Mouse (Mus musculus): Measurements from ENCODE around the gene Cyp2s1. TPM values are rescaled to one million over a fixed set of nuclear protein-coding genes. Genes with fewer than 3 reads are reported as not detected.

The Cyp2s1 gene
- polyA plus RNA-seq (2015; fragmentation: Nextera tagmentation; extraction: Ambion mirVana) = 33.2 and 35.9 TPM in 2 replicates

DNA sequence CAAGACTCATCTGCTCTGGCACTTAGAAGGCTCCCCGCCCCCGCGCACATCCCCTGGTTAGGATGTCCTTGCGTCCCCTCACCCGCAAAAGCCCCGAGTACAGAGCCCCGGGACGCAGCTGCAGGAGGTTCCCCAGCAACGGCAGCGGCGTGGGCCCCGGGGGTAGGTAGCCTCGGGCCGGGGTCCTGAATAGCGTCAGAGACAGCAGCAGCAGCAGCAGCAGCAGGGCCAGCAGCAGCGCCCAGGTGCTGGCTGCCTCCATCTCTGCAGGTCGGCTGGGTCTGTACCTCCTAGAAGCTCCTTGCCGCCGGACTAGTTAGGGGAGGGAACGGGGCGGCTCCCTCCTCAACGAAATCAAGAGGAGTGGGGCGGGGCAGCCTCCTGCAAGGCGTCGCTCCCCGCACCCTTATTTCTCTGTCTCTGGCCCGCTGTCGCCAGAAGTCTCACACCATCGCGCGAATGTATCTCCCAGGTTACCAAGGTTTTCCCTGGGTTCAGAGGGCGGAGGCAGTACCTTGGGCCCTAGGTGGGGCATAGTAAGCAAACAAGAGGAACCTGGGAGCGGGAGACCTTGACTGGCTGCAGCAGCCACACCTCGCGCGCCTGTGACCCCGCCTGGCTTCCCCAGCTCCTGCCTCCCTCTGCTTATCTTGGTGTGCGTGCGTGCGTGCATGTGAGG is at the start of gene Cyp2s1:
Gene Cyp2s1 (minus strand): TSS at position 673 of the 679 bp plus-strand sequence.
- Histone ChIP-seq H3K27ac (peak within 1 kb of the TSS; percentile 83), H3K4me1 (replicated peaks) (peaks cover 17% of the 10 kb centered on the region), H3K27me3 (replicated peaks) (no peaks in the 10 kb centered on the region), H3K9me3 (no peaks in the 10 kb centered on the region), H3K36me3 (no peaks in the 10 kb centered on the region), H3K4me2 (replicated peaks) (peak within 1 kb of the TSS; percentile 95), H3K9ac (peak within 1 kb of the TSS; percentile 68), H3K4me3 (replicated peaks) (peak within 1 kb of the TSS; percentile 56)
- WGBS = 2% methylated on average over 40 of the region's 40 CpGs
- peak; percentile 95 for ATAC-seq

DNA sequence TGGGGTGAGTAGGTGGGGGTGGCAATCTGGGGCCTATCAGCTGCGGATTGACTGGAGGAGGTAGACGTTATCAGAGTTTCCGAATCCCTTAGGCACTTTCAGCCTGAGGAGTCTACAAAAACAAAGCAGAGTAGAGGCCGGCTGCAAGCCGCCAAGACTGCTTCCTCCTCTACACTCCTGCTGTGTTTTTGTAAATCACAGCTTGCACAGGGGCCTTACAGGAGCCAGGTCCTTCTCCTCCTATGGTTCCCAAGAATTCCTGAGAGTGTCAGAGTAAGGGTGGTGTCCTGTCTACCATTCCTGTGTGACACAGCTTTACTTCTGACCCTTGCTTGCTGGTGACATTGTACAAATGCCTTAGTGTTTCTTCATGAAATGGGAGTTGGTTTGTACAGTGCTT is 48.1 kb upstream of the Cyp2s1 start:
- H3K27me3 ChIP-seq (replicated peaks) = no peaks in the 10 kb centered on the region
- WGBS = 49% methylated on average over 5 of the region's 5 CpGs
- H3K4me3 ChIP-seq (replicated peaks) = no peak overlapping the region

DNA sequence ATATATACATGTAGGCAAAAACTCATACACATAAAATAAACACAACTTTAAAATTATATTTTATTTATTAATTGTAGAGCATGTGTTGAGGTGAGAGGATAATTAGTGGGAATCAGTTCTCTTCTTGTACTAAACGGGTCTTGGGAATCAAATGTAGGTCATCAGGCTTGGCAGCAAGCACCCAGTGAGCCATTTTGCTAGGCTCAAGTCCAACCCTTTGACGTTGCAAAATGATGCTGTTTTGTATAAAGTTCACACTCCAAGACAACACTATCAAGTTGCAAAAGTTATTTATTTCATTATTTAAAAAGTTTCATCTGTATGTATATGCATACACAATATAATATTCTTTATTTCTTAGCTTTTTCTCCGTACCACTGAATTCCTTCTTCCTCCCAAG is 47.0 kb upstream of the Cyp2s1 start:
- ATAC-seq = no peak
- 79% methylated on average over 3 of the region's 3 CpGs for WGBS
- Histone ChIP-seq H3K36me3 (no peaks in the 10 kb centered on the region), H3K4me3 (replicated peaks) (no peak overlapping the region), H3K4me1 (replicated peaks) (no peaks in the 10 kb centered on the region), H3K4me2 (replicated peaks) (no peak overlapping the region), H3K9me3 (no peaks in the 10 kb centered on the region), H3K27ac (no peak overlapping the region), H3K9ac (no peak overlapping the region), H3K27me3 (replicated peaks) (no peaks in the 10 kb centered on the region)

More for the DNA sequence above, 48.1 kb upstream of the Cyp2s1 start:
- no peaks in the 10 kb centered on the region for H3K36me3 ChIP-seq
- no peak overlapping the region for H3K4me2 ChIP-seq (replicated peaks)
- ATAC-seq = no peak
- no peaks in the 10 kb centered on the region for H3K4me1 ChIP-seq (replicated peaks)
- H3K9ac ChIP-seq = no peak overlapping the region
- no peaks in the 10 kb centered on the region for H3K9me3 ChIP-seq
- no peak overlapping the region for H3K27ac ChIP-seq

DNA sequence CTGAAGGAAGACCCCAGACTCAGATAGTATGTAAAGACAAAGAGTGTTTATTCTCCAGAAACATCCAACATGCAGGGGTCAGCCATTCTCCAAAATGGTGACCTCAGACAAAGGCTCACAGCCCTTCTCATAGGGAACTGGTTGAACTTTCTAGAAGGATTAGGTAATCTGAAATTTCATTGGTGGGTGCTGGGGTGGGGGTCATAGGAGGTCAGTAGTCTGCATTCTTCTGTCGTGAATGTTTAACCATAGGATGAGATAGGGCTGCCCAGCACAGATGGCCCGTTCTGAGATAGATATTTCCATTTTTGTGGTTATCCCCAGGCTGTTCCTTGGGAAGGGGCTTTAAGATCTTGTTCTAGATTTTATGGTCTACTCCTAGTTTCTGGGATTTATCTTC is 45.7 kb upstream of the Cyp2s1 start:
- H3K36me3 ChIP-seq = no peaks in the 10 kb centered on the region
- no peak overlapping the region for H3K4me3 ChIP-seq (replicated peaks)
- H3K4me2 ChIP-seq (replicated peaks) = no peak overlapping the region
- no peak for ATAC-seq
- no peak overlapping the region for H3K9ac ChIP-seq
- H3K9me3 ChIP-seq = no peaks in the 10 kb centered on the region
- H3K27ac ChIP-seq = no peak overlapping the region
- H3K27me3 ChIP-seq (replicated peaks) = no peaks in the 10 kb centered on the region
- WGBS = 26% methylated on average over 2 of the region's 2 CpGs
- H3K4me1 ChIP-seq (replicated peaks) = no peaks in the 10 kb centered on the region

DNA sequence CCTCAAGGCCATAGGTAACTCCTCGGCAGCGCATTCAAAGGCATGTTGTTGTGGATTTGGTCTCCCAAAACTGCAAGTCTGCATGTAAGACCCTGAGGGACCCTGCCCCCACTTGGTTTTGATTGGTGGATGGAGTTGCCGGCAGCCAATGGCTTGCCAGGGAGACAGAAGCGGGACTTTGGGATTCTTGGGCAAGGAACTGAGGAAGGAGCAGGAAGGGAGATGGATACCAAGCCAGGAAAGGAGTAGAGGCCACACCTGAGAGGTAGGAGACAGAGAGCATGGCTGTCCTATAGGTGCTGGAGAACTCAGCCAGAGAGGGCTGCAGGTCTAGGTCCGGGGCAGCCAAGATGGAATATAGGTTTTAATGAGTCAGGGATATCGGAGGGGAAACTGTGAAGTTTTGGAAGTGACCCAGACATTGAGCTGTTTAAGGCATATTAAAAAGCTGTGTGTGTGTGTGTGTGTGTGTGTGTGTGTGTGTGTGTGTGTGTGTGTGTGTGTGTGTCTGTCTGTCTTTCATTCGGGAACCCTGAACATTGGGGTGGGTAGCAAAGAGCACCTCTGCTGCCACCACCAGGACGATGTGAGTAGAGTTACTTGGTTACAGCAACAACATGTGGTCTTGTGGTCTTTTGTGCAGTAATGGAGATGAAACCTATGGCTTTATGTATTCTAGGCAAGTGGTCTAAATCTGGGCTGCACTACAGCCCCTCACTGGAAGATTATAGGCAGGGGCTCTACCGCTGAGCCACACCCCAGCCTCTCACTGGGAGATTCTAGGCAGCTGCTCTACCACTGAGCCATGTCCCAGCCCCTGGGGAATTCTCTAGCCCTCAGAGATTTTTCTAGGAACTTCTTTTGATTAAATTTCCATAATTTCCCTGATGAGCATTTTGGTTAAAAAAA is 43.5 kb upstream of the Cyp2s1 start:
- WGBS = 17% methylated on average over 9 of the region's 9 CpGs
- Histone ChIP-seq H3K27ac (no peak overlapping the region), H3K4me1 (replicated peaks) (no peaks in the 10 kb centered on the region), H3K9me3 (no peaks in the 10 kb centered on the region), H3K36me3 (no peaks in the 10 kb centered on the region), H3K9ac (peak overlapping the region; percentile 8; the same call in 1 of the 2 replicates), H3K27me3 (replicated peaks) (no peaks in the 10 kb centered on the region), H3K4me3 (replicated peaks) (no peak overlapping the region), H3K4me2 (replicated peaks) (peak overlapping the region; percentile 42)
- no peak for ATAC-seq

DNA sequence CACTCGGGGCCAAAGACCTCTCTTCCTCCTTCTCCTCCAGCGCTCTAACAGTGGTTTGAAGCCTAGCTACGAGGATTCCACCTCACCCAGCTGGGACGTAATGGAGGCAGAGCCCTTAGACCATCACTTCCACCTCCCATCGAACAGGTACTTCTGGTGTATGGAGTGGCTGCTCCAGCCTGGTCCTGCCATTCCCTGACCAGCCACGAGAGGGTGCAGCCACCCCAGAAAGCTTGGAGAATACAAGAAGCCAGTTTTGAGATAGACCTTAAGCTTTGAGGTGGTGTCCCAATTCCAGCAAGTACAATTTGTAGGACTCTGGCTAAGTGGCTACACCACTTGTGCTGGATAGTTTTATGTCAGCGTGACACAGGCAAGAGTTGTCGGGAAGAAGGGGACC is 38.4 kb upstream of the Cyp2s1 start:
- no peak overlapping the region for H3K27ac ChIP-seq
- H3K9ac ChIP-seq = no peak overlapping the region
- H3K4me3 ChIP-seq (replicated peaks) = no peak overlapping the region
- 33% methylated on average over 8 of the region's 8 CpGs for WGBS
- no peak overlapping the region for H3K4me2 ChIP-seq (replicated peaks)
- no peaks in the 10 kb centered on the region for H3K36me3 ChIP-seq
- H3K4me1 ChIP-seq (replicated peaks) = no peaks in the 10 kb centered on the region
- no peaks in the 10 kb centered on the region for H3K9me3 ChIP-seq
- 0 out of 2 replicates have a peak, but pooled peaks have one; percentile 47 for ATAC-seq
- no peaks in the 10 kb centered on the region for H3K27me3 ChIP-seq (replicated peaks)

DNA sequence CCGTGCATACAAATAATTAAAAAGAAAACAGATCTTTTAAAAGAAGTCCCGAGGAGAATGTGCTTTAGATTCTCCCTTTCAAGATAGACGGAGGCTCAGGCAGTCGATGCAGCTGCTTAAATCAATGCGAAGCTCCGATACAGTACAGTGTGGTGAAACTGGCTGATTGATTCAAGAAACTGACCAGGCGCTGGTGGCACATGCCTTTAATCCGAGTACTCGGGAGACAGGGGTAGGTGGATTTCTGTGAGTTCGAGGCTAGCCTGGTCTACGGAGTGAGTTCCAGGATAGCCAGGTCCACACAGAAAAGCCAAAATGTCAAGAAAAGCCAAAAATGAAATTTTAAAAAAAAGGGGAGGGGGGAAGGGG is 31.7 kb upstream of the Cyp2s1 start:
- Histone ChIP-seq H3K4me1 (replicated peaks) (no peaks in the 10 kb centered on the region), H3K27ac (no peak overlapping the region), H3K9me3 (no peaks in the 10 kb centered on the region), H3K9ac (peak overlapping the region; percentile 44), H3K27me3 (replicated peaks) (no peaks in the 10 kb centered on the region), H3K4me2 (replicated peaks) (peak overlapping the region; percentile 62), H3K36me3 (no peaks in the 10 kb centered on the region), H3K4me3 (replicated peaks) (peak overlapping the region; percentile 43)
- peak; percentile 76 for ATAC-seq
- 21% methylated on average over 11 of the region's 11 CpGs for WGBS

DNA sequence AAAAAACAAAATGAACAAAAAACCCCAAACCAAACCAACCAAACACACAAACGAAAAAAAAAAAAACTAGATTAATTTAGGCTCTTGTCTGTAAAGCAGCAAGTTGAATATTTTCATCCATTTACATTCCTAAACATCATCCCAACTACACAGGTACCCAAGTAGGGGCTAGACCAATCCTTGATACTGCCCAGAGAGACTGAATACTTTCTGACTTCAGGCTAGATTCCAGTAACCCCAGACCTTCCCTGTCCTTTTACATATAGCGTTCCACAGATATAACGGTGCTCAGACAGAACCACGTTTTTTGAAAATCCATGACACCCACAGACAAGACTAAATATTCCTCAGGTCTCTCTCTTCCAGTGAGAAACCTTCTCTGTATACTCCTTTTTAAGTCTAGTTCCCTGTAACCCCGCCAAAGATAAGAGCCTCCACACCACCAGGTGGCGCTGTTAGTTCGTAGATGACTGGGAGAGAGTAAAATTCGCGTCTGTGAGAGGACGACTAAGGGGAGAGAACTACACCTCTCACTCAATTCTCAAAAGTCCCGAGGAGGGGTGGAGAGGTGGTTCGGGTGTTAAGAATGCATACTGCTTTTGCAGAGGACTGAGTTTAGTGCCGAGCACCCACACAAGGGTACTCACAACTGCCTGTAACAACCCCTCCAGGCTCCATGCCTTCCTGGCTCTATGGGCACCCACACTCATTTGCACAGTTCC is 31.2 kb upstream of the Cyp2s1 start:
- Histone ChIP-seq H3K4me1 (replicated peaks) (no peaks in the 10 kb centered on the region), H3K4me3 (replicated peaks) (peak overlapping the region; percentile 43), H3K9ac (peak overlapping the region; percentile 44), H3K9me3 (no peaks in the 10 kb centered on the region), H3K27ac (no peak overlapping the region), H3K4me2 (replicated peaks) (peak overlapping the region; percentile 62), H3K27me3 (replicated peaks) (no peaks in the 10 kb centered on the region), H3K36me3 (no peaks in the 10 kb centered on the region)
- WGBS = 11% methylated on average over 13 of the region's 13 CpGs
- ATAC-seq = peak; percentile 85

DNA sequence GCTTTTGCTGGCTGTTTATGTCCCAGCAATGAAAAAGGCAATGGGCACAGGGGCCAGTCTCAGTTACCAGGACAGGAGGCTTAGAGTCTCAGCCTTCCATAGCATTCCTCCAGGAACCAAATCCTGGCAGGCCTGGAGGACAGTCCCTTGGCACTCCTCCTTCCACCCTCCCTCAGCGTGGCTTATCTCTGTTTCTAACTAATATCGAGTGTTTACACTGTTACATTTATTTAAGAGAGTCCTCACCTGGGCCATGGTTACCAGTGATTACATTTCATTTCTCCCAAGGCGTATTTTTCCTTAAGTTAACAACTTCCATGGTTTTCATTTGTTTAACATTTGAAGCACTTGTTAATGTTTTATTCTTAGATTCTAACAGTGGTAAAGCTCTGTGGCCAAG is 28.2 kb upstream of the Cyp2s1 start:
- Histone ChIP-seq H3K27me3 (replicated peaks) (no peaks in the 10 kb centered on the region), H3K4me1 (replicated peaks) (no peaks in the 10 kb centered on the region), H3K36me3 (no peaks in the 10 kb centered on the region), H3K9me3 (no peaks in the 10 kb centered on the region), H3K27ac (no peak overlapping the region), H3K9ac (no peak overlapping the region), H3K4me3 (replicated peaks) (no peak overlapping the region), H3K4me2 (replicated peaks) (no peak overlapping the region)
- WGBS = 47% methylated on average over 3 of the region's 3 CpGs
- no peak for ATAC-seq

DNA sequence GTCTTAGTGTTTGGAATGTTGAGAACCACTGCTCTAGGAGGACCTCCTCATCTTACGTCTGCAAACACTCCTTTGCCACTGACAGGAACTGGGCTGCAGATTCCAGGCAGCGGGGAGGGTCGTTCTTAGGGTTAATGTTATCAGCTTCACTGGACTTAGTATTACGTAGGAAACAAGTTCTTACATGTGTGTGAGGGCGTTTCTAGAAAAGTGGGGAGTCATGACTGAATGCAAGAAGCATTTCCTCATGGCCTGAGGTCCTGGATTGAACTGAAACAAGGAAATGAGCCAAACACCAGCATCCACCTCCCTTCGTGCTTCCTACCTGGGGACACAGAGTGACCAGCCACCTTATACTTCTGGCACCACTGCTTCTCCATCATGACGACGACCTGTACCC is 27.7 kb upstream of the Cyp2s1 start:
- Histone ChIP-seq H3K4me2 (replicated peaks) (no peak overlapping the region), H3K27me3 (replicated peaks) (no peaks in the 10 kb centered on the region), H3K27ac (no peak overlapping the region), H3K9ac (no peak overlapping the region), H3K36me3 (no peaks in the 10 kb centered on the region), H3K9me3 (no peaks in the 10 kb centered on the region), H3K4me3 (replicated peaks) (no peak overlapping the region), H3K4me1 (replicated peaks) (no peaks in the 10 kb centered on the region)
- WGBS = 60% methylated on average over 8 of the region's 8 CpGs
- no peak for ATAC-seq

DNA sequence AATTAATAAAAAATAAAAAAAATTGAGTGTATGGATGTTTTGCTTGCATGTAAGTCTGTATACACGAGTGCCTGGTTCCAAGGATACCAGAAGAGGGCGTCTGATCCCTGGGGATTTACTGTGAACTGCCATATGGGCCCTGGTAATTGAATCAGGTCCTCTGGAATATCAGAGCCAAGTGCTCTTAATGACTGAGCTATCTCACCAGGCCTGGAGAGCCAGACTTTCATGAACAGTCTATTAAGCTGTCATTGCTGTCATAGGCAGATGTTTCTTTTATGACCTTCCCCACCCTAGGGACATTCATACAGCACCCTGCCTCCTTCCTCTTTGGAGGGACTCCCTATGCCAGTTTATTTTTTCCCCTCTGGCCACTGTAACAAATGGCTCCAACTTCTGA is 26.8 kb upstream of the Cyp2s1 start:
- H3K36me3 ChIP-seq = no peaks in the 10 kb centered on the region
- no peaks in the 10 kb centered on the region for H3K27me3 ChIP-seq (replicated peaks)
- H3K4me3 ChIP-seq (replicated peaks) = no peak overlapping the region
- H3K4me2 ChIP-seq (replicated peaks) = no peak overlapping the region
- no peaks in the 10 kb centered on the region for H3K9me3 ChIP-seq
- no peaks in the 10 kb centered on the region for H3K4me1 ChIP-seq (replicated peaks)
- ATAC-seq = 0 out of 2 replicates have a peak, but pooled peaks have one; percentile 34
- no peak overlapping the region for H3K27ac ChIP-seq
- WGBS = 37% methylated on average over 2 of the region's 2 CpGs
- H3K9ac ChIP-seq = no peak overlapping the region

DNA sequence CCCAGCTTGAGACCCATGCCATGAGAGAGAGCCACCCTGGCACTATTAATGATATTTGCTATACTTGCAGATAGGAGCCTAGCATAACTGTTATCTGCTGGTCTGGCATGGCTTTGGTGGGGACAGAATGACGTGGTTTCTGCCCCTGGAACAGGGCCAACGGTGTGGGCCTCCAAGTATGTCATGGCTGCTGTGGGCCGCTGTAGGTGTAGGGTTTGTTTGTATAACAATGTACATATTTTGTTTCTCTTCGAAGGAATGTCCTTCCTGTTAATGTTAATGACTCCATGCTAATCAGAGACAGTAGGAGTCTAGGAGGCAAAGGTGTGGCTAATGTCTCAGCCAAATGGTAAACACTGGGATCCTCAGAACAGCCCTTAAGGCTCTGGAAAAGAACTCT is 24.2 kb upstream of the Cyp2s1 start:
- no peak overlapping the region for H3K4me3 ChIP-seq (replicated peaks)
- H3K9me3 ChIP-seq = no peaks in the 10 kb centered on the region
- no peaks in the 10 kb centered on the region for H3K27me3 ChIP-seq (replicated peaks)
- H3K4me1 ChIP-seq (replicated peaks) = no peaks in the 10 kb centered on the region
- 54% methylated on average over 4 of the region's 4 CpGs for WGBS
- no peak overlapping the region for H3K4me2 ChIP-seq (replicated peaks)
- no peak for ATAC-seq
- no peak overlapping the region for H3K9ac ChIP-seq
- H3K36me3 ChIP-seq = no peaks in the 10 kb centered on the region
- no peak overlapping the region for H3K27ac ChIP-seq

All from intestine, embryonic 15.5 days (tissue).